Comparison of ENCODE assay signal across 8 mouse cellular contexts in the genomic region with DNA sequence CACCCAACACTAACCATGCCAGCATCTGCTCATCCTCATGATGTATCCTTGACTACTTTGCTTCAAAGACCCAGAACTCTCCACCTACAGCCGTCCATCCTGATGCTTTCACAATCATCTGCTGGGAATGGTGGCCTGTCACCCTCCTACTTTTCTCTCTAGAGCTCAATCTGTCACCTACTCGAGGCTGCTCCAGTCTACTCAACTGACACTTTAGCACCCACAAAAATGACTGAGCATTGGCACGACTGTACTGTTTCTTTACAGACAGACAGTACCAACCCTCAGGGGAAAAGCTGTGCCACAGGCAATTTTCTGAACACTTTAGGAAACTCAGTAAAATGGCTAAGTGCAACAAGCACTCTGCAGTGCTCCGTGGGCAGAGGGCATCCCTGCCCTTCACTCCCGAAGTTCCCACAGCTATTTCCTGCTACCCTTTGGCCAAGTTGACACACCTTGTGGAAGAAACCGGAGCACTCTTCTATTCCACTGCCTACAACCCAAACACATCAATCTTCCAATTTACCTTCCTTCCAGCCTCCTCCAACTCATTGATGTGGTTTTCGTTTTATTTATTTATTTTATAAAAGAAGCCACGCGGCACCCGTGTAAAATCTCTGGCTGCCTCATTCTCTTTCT. TPM values are rescaled to one million over a fixed set of nuclear protein-coding genes. Genes with fewer than 3 reads are reported as not detected.
DNase-seq lines count a peak whose midpoint lies in the region; ATAC-seq and TF ChIP-seq lines count a peak whose summit lies in the region.

No protein-coding gene starts in this region.

- TF ChIP-seq POLR2A in ES-Bruce4 (IDR thresholded peaks at IDR 0.05; ENCODE audit: insufficient read depth, low read length): no peak
- TF ChIP-seq POLR2A in embryonic fibroblast, embryonic 13.5 days (IDR thresholded peaks at IDR 0.05; ENCODE audit: low read depth, low read length): no peak
- TF ChIP-seq POLR2A in limb, embryonic 14.5 days (IDR thresholded peaks at IDR 0.05; ENCODE audit: borderline replicate concordance, extremely low read depth, insufficient read depth, insufficient read length): no peak

- H3K27ac ChIP-seq in kidney, embryonic 15.5 days: peak overlapping the region; percentile 65
- H3K27ac ChIP-seq in ES-Bruce4 (ENCODE audit: insufficient read depth, low read length): no peak overlapping the region
- peak overlapping the region; percentile 100 for H3K27ac ChIP-seq in embryonic fibroblast, embryonic 13.5 days (ENCODE audit: insufficient read depth, low read length)
- peak overlapping the region; percentile 70 for H3K27ac ChIP-seq in limb, embryonic 14.5 days (replicated peaks; ENCODE audit: low read depth, low read length)
- peak overlapping the region; percentile 96 for H3K27ac ChIP-seq in stomach, postnatal 0 days (replicated peaks)

- 4% methylated on average over 10 of the region's 10 CpGs for WGBS in kidney, embryonic 15.5 days
- WGBS in limb, embryonic 14.5 days: 5% methylated on average over 10 of the region's 10 CpGs
- WGBS in stomach, postnatal 0 days: 3% methylated on average over 10 of the region's 10 CpGs

- H3K9ac ChIP-seq in kidney, embryonic 15.5 days: peak overlapping the region; percentile 77
- peak overlapping the region; percentile 94 for H3K9ac ChIP-seq in ES-Bruce4 (ENCODE audit: low read depth, poor library complexity, severe bottlenecking)
- H3K9ac ChIP-seq in limb, embryonic 14.5 days (ENCODE audit: low read depth, low read length, severe bottlenecking): peak overlapping the region; percentile 95
- peak overlapping the region; percentile 96 for H3K9ac ChIP-seq in stomach, postnatal 0 days (ENCODE audit: low read length)

- no peaks in the 10 kb centered on the region for H3K9me3 ChIP-seq in kidney, embryonic 15.5 days (replicated peaks)
- no peaks in the 10 kb centered on the region for H3K9me3 ChIP-seq in ES-Bruce4 (replicated peaks; ENCODE audit: control insufficient read depth, insufficient read depth, low read length, poor library complexity, severe bottlenecking)
- H3K9me3 ChIP-seq in limb, embryonic 14.5 days (ENCODE audit: control insufficient read depth, low read length): no peaks in the 10 kb centered on the region
- no peaks in the 10 kb centered on the region for H3K9me3 ChIP-seq in stomach, postnatal 0 days (ENCODE audit: control insufficient read depth, low read length)

- TF ChIP-seq EP300 in ES-Bruce4 (IDR thresholded peaks at IDR 0.05; ENCODE audit: insufficient read depth, low read depth, low read length): no peak
- no peak for TF ChIP-seq EP300 in stomach, postnatal 0 days (optimal IDR thresholded peaks at IDR 0.05)

- no peaks in the 10 kb centered on the region for H3K27me3 ChIP-seq in kidney, embryonic 15.5 days
- no peaks in the 10 kb centered on the region for H3K27me3 ChIP-seq in ES-Bruce4 (ENCODE audit: control insufficient read depth, insufficient read depth, low read length, poor library complexity, severe bottlenecking)
- H3K27me3 ChIP-seq in limb, embryonic 14.5 days (ENCODE audit: control insufficient read depth, insufficient read depth, low read length): no peaks in the 10 kb centered on the region
- H3K27me3 ChIP-seq in stomach, postnatal 0 days (ENCODE audit: control insufficient read depth, insufficient read depth, low read length): no peaks in the 10 kb centered on the region

- ATAC-seq in kidney, embryonic 15.5 days (replicated peaks; ENCODE audit: low FRiP score): no peak
- ATAC-seq in limb, embryonic 14.5 days (ENCODE audit: low FRiP score, low read depth): no peak
- ATAC-seq in stomach, postnatal 0 days (ENCODE audit: low FRiP score, low TSS enrichment): peak; percentile 79
- no peak for ATAC-seq in CD4-positive, CD25-positive, alpha-beta regulatory T cell, adult 4 months

- peak overlapping the region; percentile 84 for H3K4me3 ChIP-seq in kidney, embryonic 15.5 days (replicated peaks)
- H3K4me3 ChIP-seq in ES-Bruce4 (ENCODE audit: low read depth, low read length): peak overlapping the region; percentile 96
- peak overlapping the region; percentile 98 for H3K4me3 ChIP-seq in embryonic fibroblast, embryonic 13.5 days (ENCODE audit: insufficient read depth, low read length)
- peak overlapping the region; percentile 86 for H3K4me3 ChIP-seq in limb, embryonic 14.5 days (replicated peaks; ENCODE audit: low read length)
- H3K4me3 ChIP-seq in stomach, postnatal 0 days (ENCODE audit: low read depth, low read length): peak overlapping the region; percentile 84

- no peak for DNase-seq in kidney, postnatal 14 days
- no peak for DNase-seq in limb, embryonic 14.5 days (ENCODE audit: low spot score)
- DNase-seq in stomach, postnatal 0 days (ENCODE audit: low spot score): peak; percentile 47
- DNase-seq in T-cell, adult 2 months (ENCODE audit: low spot score): no peak

- TF ChIP-seq CTCF in ES-Bruce4 (IDR thresholded peaks at IDR 0.05; ENCODE audit: low read depth, low read length): no peak
- TF ChIP-seq CTCF in embryonic fibroblast, embryonic 13.5 days (IDR thresholded peaks at IDR 0.05; ENCODE audit: borderline replicate concordance, insufficient read depth, low read length): no peak
- no peak for TF ChIP-seq CTCF in stomach, postnatal 0 days (IDR thresholded peaks at IDR 0.05; ENCODE audit: low read depth)

- H3K4me2 ChIP-seq in kidney, embryonic 15.5 days: peak overlapping the region; percentile 80
- peak overlapping the region; percentile 90 for H3K4me2 ChIP-seq in limb, embryonic 14.5 days (replicated peaks; ENCODE audit: low read depth, low read length, severe bottlenecking)
- peak overlapping the region; percentile 70 for H3K4me2 ChIP-seq in stomach, postnatal 0 days (replicated peaks; ENCODE audit: low read depth)

- H3K36me3 ChIP-seq in kidney, embryonic 15.5 days: no peaks in the 10 kb centered on the region
- H3K36me3 ChIP-seq in ES-Bruce4 (ENCODE audit: control insufficient read depth, insufficient read depth, low read length, poor library complexity, severe bottlenecking): no peaks in the 10 kb centered on the region
- no peaks in the 10 kb centered on the region for H3K36me3 ChIP-seq in limb, embryonic 14.5 days (ENCODE audit: control insufficient read depth, insufficient read depth, low read length)
- H3K36me3 ChIP-seq in stomach, postnatal 0 days (ENCODE audit: control insufficient read depth, insufficient read depth, low read length): no peaks in the 10 kb centered on the region

- H3K4me1 ChIP-seq in kidney, embryonic 15.5 days: peaks cover 16% of the 10 kb centered on the region
- H3K4me1 ChIP-seq in ES-Bruce4 (ENCODE audit: control insufficient read depth, insufficient read depth, low read length): no peaks in the 10 kb centered on the region
- peaks cover 4% of the 10 kb centered on the region; the same call in 1 of the 2 replicates for H3K4me1 ChIP-seq in embryonic fibroblast, embryonic 13.5 days (ENCODE audit: control insufficient read depth, insufficient read depth, low read length)
- H3K4me1 ChIP-seq in limb, embryonic 14.5 days (ENCODE audit: control insufficient read depth, insufficient read depth, low read length): peaks cover 11% of the 10 kb centered on the region
- H3K4me1 ChIP-seq in stomach, postnatal 0 days (replicated peaks; ENCODE audit: control insufficient read depth, insufficient read depth): peaks cover 2% of the 10 kb centered on the region; the same call in 1 of the 2 replicates

RNA-seq across cellular contexts. Expression of a gene that starts 10.8 kb away (rescaled TPM):
- polyA plus RNA-seq in kidney, embryonic 15.5 days (2015; fragmentation: Nextera tagmentation; extraction: Ambion mirVana): 44.4 and 47.9 TPM in 2 replicates
- polyA plus RNA-seq in ES-Bruce4 (2011; ENCODE audit: insufficient read depth, insufficient read length, low read depth, missing spikeins): 51.5 and 54.7 TPM in 2 replicates
- polyA plus RNA-seq in embryonic fibroblast, embryonic 13.5 days (2011; ENCODE audit: insufficient read length, low read depth, missing spikeins): 65.3 and 67.2 TPM in 2 replicates
- polyA plus RNA-seq in limb, embryonic 14.5 days (2012; rRNA removed): 84.6 and 121 TPM in 2 replicates
- polyA plus RNA-seq in limb, embryonic 14.5 days (2014; fragmentation: Nextera tagmentation; extraction: Ambion mirVana): 41.6 and 44.0 TPM in 2 replicates
- 19.4 and 22.7 TPM in 2 replicates for polyA plus RNA-seq in stomach, postnatal 0 days (2015; fragmentation: Nextera tagmentation; extraction: Ambion mirVana)
- polyA plus RNA-seq in CD4-positive, CD25-positive, alpha-beta regulatory T cell, adult 4 months (2017; shearing (Covaris generic)): 100 to 1,000 TPM in 1 of 2 experiments, 10 to 100 TPM in 1; 67.1 to 128 TPM

RNA-seq across cellular contexts. Expression of a gene that starts 37.5 kb away (rescaled TPM):
- polyA plus RNA-seq in kidney, embryonic 15.5 days (2015; fragmentation: Nextera tagmentation; extraction: Ambion mirVana): 65.1 and 71.4 TPM in 2 replicates
- polyA plus RNA-seq in ES-Bruce4 (2011; ENCODE audit: insufficient read depth, insufficient read length, low read depth, missing spikeins): 40.2 and 44.0 TPM in 2 replicates
- polyA plus RNA-seq in embryonic fibroblast, embryonic 13.5 days (2011; ENCODE audit: insufficient read length, low read depth, missing spikeins): 53.4 and 63.8 TPM in 2 replicates
- polyA plus RNA-seq in limb, embryonic 14.5 days (2012; rRNA removed): 124 and 176 TPM in 2 replicates
- polyA plus RNA-seq in limb, embryonic 14.5 days (2014; fragmentation: Nextera tagmentation; extraction: Ambion mirVana): 87.2 and 101 TPM in 2 replicates
- polyA plus RNA-seq in stomach, postnatal 0 days (2015; fragmentation: Nextera tagmentation; extraction: Ambion mirVana): 32.0 and 34.0 TPM in 2 replicates
- 10 to 100 TPM; 15.6 to 30.9 TPM for polyA plus RNA-seq in CD4-positive, CD25-positive, alpha-beta regulatory T cell, adult 4 months (2017; shearing (Covaris generic))
